Mouse (Mus musculus) bone marrow, adult 2 months (tissue): ENCODE data around the gene Tube1. TPM values are rescaled to one million over a fixed set of nuclear protein-coding genes. Genes with fewer than 3 reads are reported as not detected.

Source experiments
- H3K27ac ChIP-seq: fragments of 200-500 bp; 2 replicates; pipeline ENCODE4 v1.5.1; 2012; ENCODE audit warnings: low read depth, mild to moderate bottlenecking, control low read depth, inconsistent platforms, low read length; ENCODE audit not compliant: control insufficient read depth, poor library complexity, insufficient read depth
- H3K4me1 ChIP-seq: fragments of 200-500 bp; 2 replicates; pipeline ENCODE4 v1.6.1; 2011; ENCODE audit warnings: low read length; ENCODE audit not compliant: control insufficient read depth, insufficient read depth
- H3K4me3 ChIP-seq: fragments of 200-500 bp; replicated peaks from 2 replicates; pipeline ENCODE3; 2011; ENCODE audit warnings: mild to moderate bottlenecking, low read depth, low read length, control low read depth; ENCODE audit not compliant: control insufficient read depth
- CTCF ChIP-seq: fragments of 200-500 bp; IDR thresholded peaks from 2 replicates; pipeline ENCODE4 v1.5.1; 2011; ENCODE audit warnings: low read length, control low read depth; ENCODE audit not compliant: control insufficient read depth, insufficient read depth
- POLR2A ChIP-seq: fragments of 200-500 bp; IDR thresholded peaks from 2 replicates; pipeline ENCODE4 v1.6.1; 2011; ENCODE audit warnings: low read depth, mild to moderate bottlenecking, control low read depth, low read length, borderline replicate concordance; ENCODE audit not compliant: control insufficient read depth
- WGBS: fragments of 180-500 bp; shearing (Covaris S2); methylation state at CpG from one replicate; pipeline ENCODE4 v1.1.7; 2018; 5-methylcytosine and 5-hydroxymethylcytosine counted together
- polyA plus RNA-seq: library from polyadenylated mRNA; stranded (reverse); fragments of >200 nt; gene quantifications from 2 replicates; pipeline ENCODE4 v1.2.4, GENCODE M21; 2011; ENCODE audit warnings: low replicate concordance; ENCODE audit not compliant: missing spikeins, insufficient read depth, insufficient read length

The Tube1 gene
- polyA plus RNA-seq, 1 experiment: 2.2 TPM

- Histone ChIP-seq H3K4me3 (no peak overlapping the region), H3K27ac (no peak overlapping the region), H3K4me1 (no peaks in the 10 kb centered on the region)
- no peak for TF ChIP-seq CTCF
- no peak for TF ChIP-seq POLR2A
- 29% methylated on average over 4 of the region's 4 CpGs for WGBS
Measured at GRCm38 (mm10) chr10:39121412-39121811, 12.4 kb upstream of the Tube1 start.

GRCm38 (mm10) chr10:39137766-39138165, 4.0 kb downstream of the Tube1 start:
- H3K4me1 ChIP-seq: no peaks in the 10 kb centered on the region; the same call in 1 of the 2 replicates
- WGBS: 80% methylated on average over 3 of the region's 3 CpGs
- H3K4me3 ChIP-seq: no peak overlapping the region
- TF ChIP-seq POLR2A (no peak), CTCF (no peak)
- no peak overlapping the region for H3K27ac ChIP-seq

DNA sequence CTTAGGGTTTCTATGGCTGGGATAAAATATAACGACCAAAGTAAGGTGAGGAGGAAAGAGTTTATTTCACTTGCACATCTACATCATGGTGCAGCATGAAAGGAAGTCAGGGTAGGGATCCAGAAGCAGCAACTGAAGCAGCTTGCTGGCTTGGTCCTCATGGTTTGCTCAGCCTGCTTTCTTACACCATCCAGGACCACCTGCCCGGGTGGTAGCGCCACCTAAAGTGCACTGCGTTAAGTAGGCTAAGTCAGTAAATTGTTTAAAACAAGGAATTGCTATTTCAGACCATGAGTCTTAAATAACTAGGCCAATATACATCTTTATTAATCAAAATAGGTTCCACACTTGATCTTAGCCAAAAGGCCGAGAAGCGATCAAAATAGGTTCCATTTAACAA, 5.0 kb downstream of the Tube1 start:
- Histone ChIP-seq H3K4me1 (no peaks in the 10 kb centered on the region), H3K4me3 (no peak overlapping the region), H3K27ac (no peak overlapping the region)
- WGBS: 89% methylated on average over 6 of the region's 6 CpGs
- TF ChIP-seq POLR2A (no peak), CTCF (no peak)

- TF ChIP-seq CTCF: no peak
- TF ChIP-seq POLR2A: no peak
- Histone ChIP-seq H3K27ac (no peak overlapping the region), H3K4me3 (no peak overlapping the region), H3K4me1 (no peaks in the 10 kb centered on the region)
- 88% methylated on average over 14 of the region's 14 CpGs for WGBS
Measured at GRCm38 (mm10) chr10:39140843-39141242, 7.1 kb downstream of the Tube1 start.

DNA sequence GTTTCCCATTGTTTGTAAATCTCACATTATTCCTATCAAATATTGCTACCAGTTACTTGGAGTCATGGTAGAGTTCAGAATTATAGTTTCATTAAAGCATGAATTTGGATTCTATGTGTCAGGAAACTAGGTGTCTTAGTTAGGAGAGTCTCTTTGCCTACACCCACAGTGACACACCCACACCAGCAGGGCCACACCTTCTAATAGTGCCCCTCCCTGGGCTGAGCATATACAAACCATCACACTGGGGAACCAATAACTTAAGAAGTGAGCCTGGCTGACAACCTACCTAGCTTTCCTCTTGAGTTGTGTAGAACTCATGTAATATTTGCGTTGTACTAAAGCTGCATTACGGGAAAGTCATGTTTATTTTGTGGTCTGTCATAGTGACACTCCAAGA, 7.6 kb downstream of the Tube1 start:
- TF ChIP-seq CTCF (no peak), POLR2A (no peak)
- Histone ChIP-seq H3K4me1 (no peaks in the 10 kb centered on the region), H3K4me3 (no peak overlapping the region), H3K27ac (no peak overlapping the region)
- 93% methylated on average over 2 of the region's 2 CpGs for WGBS

DNA sequence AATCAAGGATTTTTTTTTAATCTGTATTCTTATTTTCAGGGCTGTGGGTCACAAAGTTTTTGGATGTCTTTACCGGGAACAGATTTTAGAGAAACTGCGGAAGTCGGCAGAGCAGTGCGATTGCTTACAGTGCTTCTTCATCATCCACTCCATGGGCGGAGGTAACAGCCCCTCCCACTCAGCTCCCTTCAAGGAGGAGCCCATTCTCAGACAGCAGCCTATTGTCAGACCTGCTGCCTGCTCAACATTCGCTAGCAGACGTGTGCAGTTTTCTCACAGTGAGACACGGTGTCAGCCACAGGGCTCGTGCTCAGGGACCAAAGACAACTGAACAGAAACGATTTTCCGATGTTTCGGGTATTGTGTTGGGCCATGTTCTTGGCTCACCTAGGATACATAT, 8.4 kb downstream of the Tube1 start:
- no peaks in the 10 kb centered on the region for H3K4me1 ChIP-seq
- WGBS: 92% methylated on average over 12 of the region's 12 CpGs
- no peak for TF ChIP-seq CTCF
- no peak for TF ChIP-seq POLR2A
- no peak overlapping the region for H3K4me3 ChIP-seq
- no peak overlapping the region for H3K27ac ChIP-seq

GRCm38 (mm10) chr10:39156719-39157118, 22.9 kb downstream of the Tube1 start:
- Histone ChIP-seq H3K27ac (no peak overlapping the region), H3K4me1 (peaks cover 9% of the 10 kb centered on the region; the same call in 1 of the 2 replicates), H3K4me3 (no peak overlapping the region)
- WGBS: 83% methylated on average over 5 of the region's 5 CpGs
- TF ChIP-seq CTCF (no peak), POLR2A (no peak)

DNA sequence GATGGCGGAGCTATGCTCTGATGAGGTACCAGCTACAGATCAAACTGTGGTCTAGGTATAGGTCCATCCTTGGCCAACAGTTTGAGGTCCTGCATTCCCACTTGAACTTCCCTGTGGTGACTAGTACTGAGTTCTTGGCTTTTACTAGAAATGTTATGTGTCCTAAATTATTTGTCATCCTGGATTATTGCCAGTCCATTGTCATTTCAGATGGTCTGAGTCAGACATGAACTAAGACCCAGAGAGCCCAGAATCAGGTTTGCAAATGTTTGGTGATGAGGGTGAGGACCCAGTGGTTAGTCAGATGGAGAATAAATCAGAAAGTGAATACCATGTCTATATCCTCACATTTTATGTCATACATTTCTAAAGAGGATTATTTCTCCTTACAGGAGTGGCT, 23.5 kb downstream of the Tube1 start:
- H3K4me3 ChIP-seq: no peak overlapping the region
- 89% methylated on average over 1 of the region's 1 CpGs for WGBS
- H3K4me1 ChIP-seq: peaks cover 9% of the 10 kb centered on the region; the same call in 1 of the 2 replicates
- no peak for TF ChIP-seq CTCF
- no peak for TF ChIP-seq POLR2A
- H3K27ac ChIP-seq: no peak overlapping the region

GRCm38 (mm10) chr10:39158306-39158705, 24.5 kb downstream of the Tube1 start:
- 79% methylated on average over 12 of the region's 12 CpGs for WGBS
- TF ChIP-seq POLR2A: no peak
- no peak for TF ChIP-seq CTCF
- Histone ChIP-seq H3K4me1 (peaks cover 9% of the 10 kb centered on the region; the same call in 1 of the 2 replicates), H3K27ac (no peak overlapping the region), H3K4me3 (no peak overlapping the region)
